Mouse (Mus musculus): ENCODE measurements around the gene Fnbp1. TPM values are rescaled to one million over a fixed set of nuclear protein-coding genes. Genes with fewer than 3 reads are reported as not detected.

The Fnbp1 gene
- polyA plus RNA-seq, 1 experiment from 2014 or later = 21.1 TPM

- peak; percentile 55 for TF ChIP-seq CTCF (IDR thresholded peaks at IDR 0.05; ENCODE audit: low read depth)
- Histone ChIP-seq H3K4me2 (no peak overlapping the region; the same call in 1 of the 2 replicates), H3K4me1 (ENCODE audit: insufficient read depth) (0 out of 2 replicates have a peak, but pooled peaks cover 5% of the 10 kb centered on the region), H3K27me3 (ENCODE audit: insufficient read depth, low read length) (no peaks in the 10 kb centered on the region), H3K4me3 (ENCODE audit: low read depth, low read length) (no peak overlapping the region), H3K36me3 (ENCODE audit: insufficient read depth) (peaks cover 19% of the 10 kb centered on the region), H3K27ac (ENCODE audit: low read depth) (no peak overlapping the region), H3K9me3 (ENCODE audit: low read depth, low read length) (no peaks in the 10 kb centered on the region), H3K9ac (no peak overlapping the region)
- ATAC-seq (ENCODE audit: insufficient read depth) = no peak
- no peak for DNase-seq
These were observed 9.0 kb upstream of the Fnbp1 start for GRCm38 (mm10) chr2:31150762-31151161.

GRCm38 (mm10) chr2:31147054-31147453, 5.2 kb upstream of the Fnbp1 start:
- no peaks in the 10 kb centered on the region for H3K27me3 ChIP-seq (ENCODE audit: insufficient read depth, low read length)
- 0 out of 2 replicates have a peak, but pooled peaks cover 5% of the 10 kb centered on the region for H3K4me1 ChIP-seq (ENCODE audit: insufficient read depth)
- H3K9me3 ChIP-seq (ENCODE audit: low read depth, low read length) = no peaks in the 10 kb centered on the region
- H3K4me3 ChIP-seq (ENCODE audit: low read depth, low read length) = no peak overlapping the region
- 82% methylated on average over 7 of the region's 7 CpGs for WGBS
- no peak overlapping the region for H3K4me2 ChIP-seq
- no peak overlapping the region for H3K9ac ChIP-seq
- ATAC-seq (ENCODE audit: insufficient read depth) (no peak), DNase-seq (no peak)
- H3K36me3 ChIP-seq (ENCODE audit: insufficient read depth) = peaks cover 19% of the 10 kb centered on the region
- H3K27ac ChIP-seq (ENCODE audit: low read depth) = no peak overlapping the region
- TF ChIP-seq CTCF (IDR thresholded peaks at IDR 0.05; ENCODE audit: low read depth) = no peak

- no peak overlapping the region for H3K27ac ChIP-seq (ENCODE audit: low read depth)
- TF ChIP-seq CTCF (IDR thresholded peaks at IDR 0.05; ENCODE audit: low read depth) = no peak
- peaks cover 16% of the 10 kb centered on the region for H3K36me3 ChIP-seq (ENCODE audit: insufficient read depth)
- WGBS = 91% methylated on average over 1 of the region's 1 CpGs
- no peaks in the 10 kb centered on the region for H3K27me3 ChIP-seq (ENCODE audit: insufficient read depth, low read length)
- no peak overlapping the region for H3K9ac ChIP-seq
- no peak for ATAC-seq (ENCODE audit: insufficient read depth)
- no peak overlapping the region for H3K4me2 ChIP-seq
- H3K4me3 ChIP-seq (ENCODE audit: low read depth, low read length) = no peak overlapping the region
- no peaks in the 10 kb centered on the region for H3K9me3 ChIP-seq (ENCODE audit: low read depth, low read length)
- peaks cover 10% of the 10 kb centered on the region; the same call in 1 of the 2 replicates for H3K4me1 ChIP-seq (ENCODE audit: insufficient read depth)
- no peak for DNase-seq
These were observed 3.1 kb upstream of the Fnbp1 start for GRCm38 (mm10) chr2:31144901-31145300.

- Histone ChIP-seq H3K36me3 (ENCODE audit: insufficient read depth) (peaks cover 16% of the 10 kb centered on the region), H3K4me1 (ENCODE audit: insufficient read depth) (peaks cover 11% of the 10 kb centered on the region; the same call in 1 of the 2 replicates), H3K4me2 (no peak overlapping the region), H3K9me3 (ENCODE audit: low read depth, low read length) (no peaks in the 10 kb centered on the region), H3K27me3 (ENCODE audit: insufficient read depth, low read length) (no peaks in the 10 kb centered on the region), H3K27ac (ENCODE audit: low read depth) (no peak overlapping the region), H3K9ac (no peak overlapping the region), H3K4me3 (ENCODE audit: low read depth, low read length) (no peak overlapping the region)
- ATAC-seq (ENCODE audit: insufficient read depth) (no peak), DNase-seq (no peak)
- WGBS = 65% methylated on average over 16 of the region's 16 CpGs
- TF ChIP-seq CTCF (IDR thresholded peaks at IDR 0.05; ENCODE audit: low read depth) = no peak
These were observed 2.2 kb upstream of the Fnbp1 start for GRCm38 (mm10) chr2:31143768-31144695.

- no peak overlapping the region for H3K9ac ChIP-seq
- no peaks in the 10 kb centered on the region for H3K9me3 ChIP-seq (ENCODE audit: low read depth, low read length)
- no peak overlapping the region for H3K27ac ChIP-seq (ENCODE audit: low read depth)
- TF ChIP-seq CTCF (IDR thresholded peaks at IDR 0.05; ENCODE audit: low read depth) = no peak
- no peaks in the 10 kb centered on the region for H3K27me3 ChIP-seq (ENCODE audit: insufficient read depth, low read length)
- 74% methylated on average over 6 of the region's 6 CpGs for WGBS
- ATAC-seq (ENCODE audit: insufficient read depth) (no peak), DNase-seq (no peak)
- H3K4me1 ChIP-seq (ENCODE audit: insufficient read depth) = peaks cover 11% of the 10 kb centered on the region; the same call in 1 of the 2 replicates
- H3K36me3 ChIP-seq (ENCODE audit: insufficient read depth) = peaks cover 15% of the 10 kb centered on the region
- H3K4me2 ChIP-seq = no peak overlapping the region
- H3K4me3 ChIP-seq (ENCODE audit: low read depth, low read length) = no peak overlapping the region
These were observed 1.5 kb upstream of the Fnbp1 start for GRCm38 (mm10) chr2:31143326-31143725.

GRCm38 (mm10) chr2:31142505-31142904, 697 bp upstream of the Fnbp1 start:
- Histone ChIP-seq H3K4me2 (peak overlapping the region; percentile 92), H3K9ac (peak overlapping the region; percentile 85), H3K27ac (ENCODE audit: low read depth) (no peak overlapping the region), H3K4me1 (ENCODE audit: insufficient read depth) (peaks cover 11% of the 10 kb centered on the region; the same call in 1 of the 2 replicates), H3K36me3 (ENCODE audit: insufficient read depth) (peaks cover 10% of the 10 kb centered on the region; the same call in 1 of the 2 replicates), H3K9me3 (ENCODE audit: low read depth, low read length) (no peaks in the 10 kb centered on the region), H3K27me3 (ENCODE audit: insufficient read depth, low read length) (no peaks in the 10 kb centered on the region), H3K4me3 (ENCODE audit: low read depth, low read length) (peak overlapping the region; percentile 93)
- TF ChIP-seq CTCF (IDR thresholded peaks at IDR 0.05; ENCODE audit: low read depth) = peak; percentile 17; the same call in 1 of the 2 replicates
- ATAC-seq (ENCODE audit: insufficient read depth) (no peak), DNase-seq (no peak)
- WGBS = 20% methylated on average over 3 of the region's 3 CpGs
